Mouse (Mus musculus): ENCODE measurements around the gene Cpeb3.
"Not testable (repeated sequence)": the region's sequence is repeated elsewhere in the genome, so short reads cannot be mapped to it uniquely, and the experiment has no call there.

Gene Cpeb3

DNA sequence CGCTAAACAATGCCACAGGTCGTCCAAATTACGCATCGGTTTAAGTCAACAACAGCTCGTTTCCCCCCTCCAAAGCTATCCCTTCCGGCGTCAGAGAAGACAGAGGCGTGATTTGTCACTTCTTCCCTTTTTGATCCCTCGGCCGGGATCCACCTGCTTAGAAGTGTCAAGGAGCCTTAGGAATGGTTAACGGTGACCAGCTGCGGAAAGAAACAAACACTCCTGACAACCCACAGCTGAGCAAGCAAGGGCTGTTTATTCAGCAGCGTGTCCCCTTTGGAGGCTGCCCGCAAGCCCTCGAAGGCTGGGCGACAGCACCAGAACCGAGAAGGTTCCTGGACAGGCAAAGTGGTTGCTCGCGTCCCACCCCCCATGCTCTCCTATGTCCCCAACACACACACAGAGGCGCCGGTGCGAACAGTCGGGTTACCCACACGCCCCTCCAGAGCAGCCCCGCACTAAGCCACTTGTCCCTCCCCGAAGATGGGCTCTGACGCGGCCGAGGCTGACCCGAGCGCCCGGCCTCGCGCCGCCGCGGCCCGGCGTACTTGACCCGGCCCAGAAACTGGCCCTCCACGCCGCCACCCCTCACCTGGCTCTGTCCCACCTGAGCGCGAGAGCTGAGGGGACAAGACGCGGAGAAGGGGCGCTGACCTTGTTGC lies 1.6 kb downstream of the Cpeb3 start:
- peak; percentile 28 to 32 for DNase-seq (ENCODE audit: low spot score in 2 of 2)

- not testable (repeated sequence) for DNase-seq (ENCODE audit: low spot score in 2 of 2)
Observed at GRCm38 (mm10) chr19:37205155-37205554, 3.2 kb downstream of the Cpeb3 start.

- DNase-seq (ENCODE audit: low spot score in 2 of 2), result no peak
Observed at GRCm38 (mm10) chr19:37203371-37203770, 5.0 kb downstream of the Cpeb3 start.

- DNase-seq (ENCODE audit: low spot score in 2 of 2), result no peak
Observed at GRCm38 (mm10) chr19:37199889-37200288, 8.5 kb downstream of the Cpeb3 start.

DNA sequence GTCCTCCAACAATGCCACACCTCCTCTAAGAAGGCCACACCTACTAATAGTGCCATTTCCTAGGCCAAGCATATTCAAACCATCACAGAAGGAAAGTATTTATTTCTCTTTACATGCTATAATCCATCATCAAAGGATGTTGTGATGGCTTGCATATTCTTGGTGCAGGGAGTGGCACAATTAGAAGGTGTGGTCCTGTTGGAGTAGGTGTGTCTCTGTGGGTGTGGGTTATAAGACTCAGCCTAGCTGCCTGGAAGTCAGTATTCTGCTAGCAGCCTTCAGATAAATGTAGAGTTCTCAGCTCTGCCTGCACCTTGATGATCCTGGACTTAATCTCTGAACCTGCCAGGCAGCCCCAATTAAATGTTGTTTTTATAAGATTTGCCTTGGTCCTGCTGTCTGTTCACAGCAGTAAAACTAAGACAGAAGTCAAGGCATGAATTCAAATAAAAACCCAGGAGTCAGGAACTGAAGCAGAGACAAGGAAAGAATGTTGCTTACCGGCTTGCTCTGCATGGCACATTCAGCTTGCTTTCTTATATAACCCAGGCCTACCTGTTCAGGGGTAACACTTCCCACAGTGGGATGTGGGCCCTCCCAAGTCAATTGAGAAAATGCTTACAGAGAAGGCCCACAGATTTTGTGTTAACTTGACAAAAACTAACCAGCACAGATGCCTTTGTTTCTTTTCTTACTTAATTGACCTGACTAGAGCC lies 10.1 kb downstream of the Cpeb3 start:
- no peak for DNase-seq (ENCODE audit: low spot score in 2 of 2)

GRCm38 (mm10) chr19:37192475-37193058 lies 15.8 kb downstream of the Cpeb3 start:
- no peak for DNase-seq (ENCODE audit: low spot score in 2 of 2)

- DNase-seq (ENCODE audit: low spot score in 2 of 2), result no peak
Observed at GRCm38 (mm10) chr19:37188366-37188948, 19.9 kb downstream of the Cpeb3 start.

GRCm38 (mm10) chr19:37177819-37178708 lies 30.3 kb downstream of the Cpeb3 start:
- DNase-seq (ENCODE audit: low spot score in 2 of 2), result no peak

GRCm38 (mm10) chr19:37176879-37177462 lies 31.4 kb downstream of the Cpeb3 start:
- no peak for DNase-seq (ENCODE audit: low spot score in 2 of 2)

- DNase-seq (ENCODE audit: low spot score in 2 of 2), result no peak
Observed at GRCm38 (mm10) chr19:37175919-37176318, 32.5 kb downstream of the Cpeb3 start.

DNA sequence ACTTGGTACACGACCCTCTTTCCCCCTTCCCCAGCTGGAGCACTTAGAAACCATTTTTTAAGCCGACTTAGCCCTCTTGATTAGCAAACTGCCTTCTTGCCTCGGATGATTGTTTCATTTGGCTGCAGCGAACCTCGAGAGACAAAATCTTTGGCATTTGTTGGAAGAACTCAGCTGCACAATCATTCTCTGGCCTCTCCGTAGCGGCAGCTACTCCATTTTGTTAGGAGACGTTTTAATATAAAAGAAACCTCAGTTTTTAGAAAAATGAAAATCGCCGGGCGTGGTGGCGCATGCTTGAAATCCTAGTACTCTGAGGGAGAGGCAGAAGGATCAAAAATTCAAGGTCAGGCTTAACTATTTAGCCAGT lies 33.0 kb downstream of the Cpeb3 start:
- no peak for DNase-seq (ENCODE audit: low spot score in 2 of 2)

- peak in 1 of 2 experiments; percentile 8 for DNase-seq (ENCODE audit: low spot score in 2 of 2)
Observed at GRCm38 (mm10) chr19:37174716-37175435, 33.5 kb downstream of the Cpeb3 start.

GRCm38 (mm10) chr19:37174116-37174715 lies 34.2 kb downstream of the Cpeb3 start:
- DNase-seq (ENCODE audit: low spot score in 2 of 2), result peak in 1 of 2 experiments; percentile 4

DNA sequence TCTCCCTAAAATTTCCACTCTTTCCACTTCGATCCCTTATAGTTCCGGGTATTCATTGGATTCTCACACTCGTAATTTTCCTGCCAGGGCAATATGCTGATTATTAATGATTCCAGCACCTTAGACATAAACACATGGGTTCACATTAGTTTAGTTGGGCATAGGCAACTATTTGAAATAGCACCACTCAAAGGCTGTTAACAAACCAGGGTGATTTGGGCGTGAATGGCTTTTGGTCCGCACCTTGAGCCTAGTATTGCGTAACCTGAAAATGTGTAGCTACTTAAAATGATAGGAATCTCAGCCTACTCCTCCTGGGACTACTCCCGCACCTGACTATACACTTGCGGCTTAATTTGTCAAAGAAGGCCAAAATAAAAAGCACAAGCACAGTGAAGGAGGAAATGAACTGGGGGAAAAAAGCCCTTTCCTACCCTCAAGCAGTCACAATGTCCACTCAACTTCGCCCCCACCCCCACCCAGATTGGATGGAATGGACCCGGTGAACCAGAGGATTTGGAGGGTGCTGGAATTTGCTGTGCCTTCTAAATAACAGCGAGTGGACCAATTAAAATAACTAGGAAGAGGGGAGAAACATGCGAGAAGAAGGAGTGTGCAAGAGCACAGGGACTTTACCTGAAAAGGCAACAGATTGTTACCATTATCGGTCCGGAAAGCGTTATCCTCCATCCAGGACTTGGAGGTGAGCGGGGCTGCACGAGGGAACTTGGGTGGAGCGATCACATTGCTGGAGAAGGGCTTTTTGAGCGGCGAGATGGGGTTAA lies 34.9 kb downstream of the Cpeb3 start:
- DNase-seq (ENCODE audit: low spot score in 2 of 2), result no peak

GRCm38 (mm10) chr19:37172566-37173130 lies 35.8 kb downstream of the Cpeb3 start:
- no peak for DNase-seq (ENCODE audit: low spot score in 2 of 2)

DNA sequence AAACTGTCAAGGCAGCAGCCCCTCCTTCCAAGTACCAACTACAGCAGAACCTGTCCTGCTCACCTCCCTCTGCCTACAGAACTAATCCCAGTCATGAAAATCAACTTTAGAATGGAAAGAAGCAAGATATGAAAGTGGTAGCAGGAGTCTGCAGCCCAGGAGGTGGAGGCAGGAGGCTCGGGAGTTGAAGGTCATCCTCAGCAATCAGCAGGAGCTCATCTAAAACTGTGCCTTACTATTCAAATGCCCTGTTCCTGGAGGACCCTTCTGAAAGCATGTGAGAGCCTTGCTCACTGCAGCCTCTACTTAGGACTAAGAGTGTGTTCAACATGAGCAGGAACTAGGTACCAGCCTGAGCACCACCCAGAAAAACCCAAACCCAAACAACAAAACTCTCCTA lies 36.3 kb downstream of the Cpeb3 start:
- DNase-seq (ENCODE audit: low spot score in 2 of 2), result no peak

DNA sequence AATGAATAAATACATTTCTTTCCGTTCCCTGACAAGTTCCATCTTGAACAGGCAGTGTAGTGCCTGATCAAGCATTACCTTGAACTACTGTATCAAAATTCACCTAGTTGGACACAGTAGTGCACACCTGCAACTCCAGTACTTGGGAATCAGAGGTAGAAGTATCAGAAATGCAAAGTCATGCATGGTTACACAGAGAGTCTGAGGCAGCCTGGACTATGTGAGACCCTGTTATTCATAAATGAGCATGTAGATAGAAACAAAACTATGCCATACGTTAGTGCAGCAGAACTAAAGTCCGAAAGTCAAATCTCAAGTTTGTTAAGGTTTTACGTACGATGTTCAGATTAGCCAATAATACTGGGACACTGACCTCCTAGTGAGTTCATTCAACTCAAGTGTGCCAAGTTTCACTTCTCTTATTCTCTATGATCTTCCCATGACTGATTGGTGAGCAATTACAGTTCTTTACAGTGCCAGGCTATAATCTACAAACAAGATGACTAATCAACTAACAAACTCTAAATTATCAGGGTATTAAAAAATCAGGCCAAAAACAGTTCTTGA lies 51.5 kb downstream of the Cpeb3 start:
- no peak for DNase-seq (ENCODE audit: low spot score in 2 of 2)

- DNase-seq (ENCODE audit: low spot score in 2 of 2), result no peak
Observed at GRCm38 (mm10) chr19:37156040-37156439, 52.4 kb downstream of the Cpeb3 start.

- DNase-seq (ENCODE audit: low spot score in 2 of 2), result no peak
Observed at GRCm38 (mm10) chr19:37147145-37147544, 61.3 kb downstream of the Cpeb3 start.
